Mouse (Mus musculus) heart, embryonic 14.5 days (tissue): ENCODE measurements around the gene Scd4. TPM values are rescaled to one million over a fixed set of nuclear protein-coding genes. Genes with fewer than 3 reads are reported as not detected.

Experiments used
- ATAC-seq: fragments of 200-750 bp; cut with Nextera tagmentation; 2 replicates; pipeline ENCODE4 v1.8.0; 2017; ENCODE audit warnings: low read depth, moderate TSS enrichment; ENCODE audit not compliant: insufficient number of reproducible peaks, insufficient read depth, low FRiP score
- H3K27ac ChIP-seq, 2 experiments: fragments of 200-500 bp in 1 of 2; fragments of 300-500 bp in 1 of 2; sonication (generic) in 1 of 2; replicated peaks in 1 of 2; 2 replicates each; pipeline ENCODE4 v1.5.1; 2012 to 2014; ENCODE audit warnings: low read depth in 2 of 2, low read length in 2 of 2, control low read depth in 1 of 2, mild to moderate bottlenecking in 1 of 2, mixed read lengths in 1 of 2; ENCODE audit not compliant: control insufficient read depth in 1 of 2, insufficient read depth in 1 of 2
- H3K27me3 ChIP-seq: fragments of 300-500 bp; sonication (generic); 2 replicates; pipeline ENCODE4 v1.6.1; 2014; ENCODE audit warnings: mild to moderate bottlenecking, low read length, control low read depth; ENCODE audit not compliant: control insufficient read depth, insufficient read depth
- H3K36me3 ChIP-seq: fragments of 300-500 bp; sonication (generic); 2 replicates; pipeline ENCODE4 v1.6.1; 2014; ENCODE audit warnings: mild to moderate bottlenecking, control low read depth, low read length, mixed read lengths; ENCODE audit not compliant: control insufficient read depth, insufficient read depth
- H3K4me1 ChIP-seq, 2 experiments: fragments of 200-500 bp in 1 of 2; fragments of 300-500 bp in 1 of 2; sonication (generic) in 1 of 2; 2 replicates each; pipeline ENCODE4 v1.6.1; 2012 to 2014; ENCODE audit warnings: low read length in 2 of 2, control low read depth in 1 of 2, mixed read lengths in 1 of 2; ENCODE audit not compliant: control insufficient read depth in 2 of 2, insufficient read depth in 2 of 2
- H3K4me2 ChIP-seq: fragments of 300-500 bp; sonication (generic); 2 replicates; pipeline ENCODE4 v1.6.1; 2014; ENCODE audit warnings: mild to moderate bottlenecking, low read length
- H3K4me3 ChIP-seq, 2 experiments: fragments of 200-500 bp in 1 of 2; fragments of 300-500 bp in 1 of 2; sonication (generic) in 1 of 2; 2 replicates each; pipeline ENCODE4 v1.5.1; 2012 to 2014; ENCODE audit warnings: low read length in 2 of 2, mild to moderate bottlenecking in 2 of 2, control low read depth in 1 of 2, low read depth in 1 of 2, moderate library complexity in 1 of 2; ENCODE audit not compliant: control insufficient read depth in 1 of 2, insufficient read depth in 1 of 2
- H3K9ac ChIP-seq: fragments of 300-500 bp; sonication (generic); 2 replicates; pipeline ENCODE4 v1.6.1; 2014; ENCODE audit warnings: mild to moderate bottlenecking, low read length
- H3K9me3 ChIP-seq: fragments of 300-500 bp; sonication (generic); 2 replicates; pipeline ENCODE4 v1.6.1; 2016; ENCODE audit warnings: low read length, control low read depth; ENCODE audit not compliant: control insufficient read depth
- WGBS: fragments of 180-500 bp; shearing (Covaris S2); extraction: QIAGEN DNeasy Blood & Tissue Kit; methylation state at CpG from one replicate; pipeline ENCODE4 v1.1.7; 2014; 5-methylcytosine and 5-hydroxymethylcytosine counted together
- polyA plus RNA-seq: library from polyadenylated mRNA; unstranded; fragments of >200 nt; fragmentation: Nextera tagmentation; extraction: Ambion mirVana; gene quantifications from 2 replicates; pipeline ENCODE4 v1.2.1, GENCODE M21; 2014

Scd4 gene
- polyA plus RNA-seq, 1 experiment from 2014 or later = 2.1 TPM

GRCm38 (mm10) chr19:44333991-44334390, 1.1 kb downstream of the Scd4 start:
- no peak overlapping the region for H3K27ac ChIP-seq
- no peaks in the 10 kb centered on the region for H3K36me3 ChIP-seq
- WGBS = 94% methylated on average over 9 of the region's 9 CpGs
- H3K4me2 ChIP-seq = no peak overlapping the region
- H3K4me3 ChIP-seq = no peak overlapping the region
- H3K9ac ChIP-seq = no peak overlapping the region
- no peak for ATAC-seq
- H3K9me3 ChIP-seq = no peaks in the 10 kb centered on the region
- peaks cover 22 to 30% of the 10 kb centered on the region in 2 experiments for H3K4me1 ChIP-seq
- H3K27me3 ChIP-seq = no peaks in the 10 kb centered on the region

- Histone ChIP-seq H3K27me3 (no peaks in the 10 kb centered on the region), H3K9me3 (no peaks in the 10 kb centered on the region), H3K4me3 (no peak overlapping the region), H3K4me2 (no peak overlapping the region), H3K4me1 (peaks cover 22 to 30% of the 10 kb centered on the region in 2 experiments), H3K9ac (no peak overlapping the region), H3K36me3 (no peaks in the 10 kb centered on the region), H3K27ac (no peak overlapping the region)
- 71% methylated on average over 6 of the region's 6 CpGs for WGBS
- ATAC-seq = no peak
These were observed 3.2 kb downstream of the Scd4 start for GRCm38 (mm10) chr19:44335876-44336662.

DNA sequence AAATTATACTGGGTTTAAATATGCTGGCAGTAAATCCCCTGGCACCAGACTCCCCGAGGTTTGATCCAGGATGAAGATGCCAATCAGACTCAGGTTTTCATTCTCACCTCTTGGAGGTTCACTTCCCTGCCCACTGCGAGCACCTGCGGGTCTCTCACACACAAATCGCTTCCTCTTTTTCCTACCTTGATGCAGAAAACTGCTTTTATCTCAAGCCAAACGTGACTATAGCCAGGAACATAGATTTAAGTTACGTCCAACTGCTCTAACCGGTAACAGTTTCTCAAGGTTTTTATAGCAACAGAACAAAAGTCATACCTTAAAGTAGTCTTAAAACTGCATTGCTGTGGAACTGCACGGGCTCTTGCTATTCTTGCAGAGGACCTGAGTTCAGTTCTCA, 16.8 kb downstream of the Scd4 start:
- Histone ChIP-seq H3K4me1 (no peaks in the 10 kb centered on the region), H3K27me3 (no peaks in the 10 kb centered on the region), H3K4me2 (no peak overlapping the region), H3K9me3 (no peaks in the 10 kb centered on the region), H3K36me3 (no peaks in the 10 kb centered on the region), H3K27ac (no peak overlapping the region), H3K4me3 (no peak overlapping the region), H3K9ac (no peak overlapping the region)
- ATAC-seq = no peak
- WGBS = 85% methylated on average over 8 of the region's 8 CpGs

DNA sequence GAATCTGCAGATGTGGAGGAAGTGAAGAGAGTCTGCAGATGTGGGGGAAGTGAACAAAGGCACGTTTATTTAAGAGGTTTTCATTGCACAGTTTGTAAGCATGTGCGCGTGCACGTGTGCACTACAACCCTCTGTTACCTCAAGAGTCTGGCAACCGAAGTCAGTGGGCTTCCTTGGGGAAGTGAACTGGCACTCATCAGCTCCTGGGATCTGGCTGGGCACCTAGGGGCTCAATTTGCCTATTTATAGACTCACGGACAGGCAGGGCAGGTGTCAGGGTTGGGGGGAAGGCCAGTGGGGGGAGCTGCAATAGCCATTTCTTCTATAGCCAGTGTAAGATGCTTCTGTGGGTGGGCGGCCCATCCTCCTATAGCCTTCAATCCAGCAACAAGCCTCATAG, 18.9 kb downstream of the Scd4 start:
- no peak overlapping the region for H3K9ac ChIP-seq
- no peak for ATAC-seq
- no peak overlapping the region for H3K4me2 ChIP-seq
- H3K4me1 ChIP-seq = peaks cover 2 to 4% of the 10 kb centered on the region in 2 experiments; a peak in 3 of 4 replicates
- H3K27ac ChIP-seq = no peak overlapping the region
- no peaks in the 10 kb centered on the region for H3K9me3 ChIP-seq
- WGBS = 79% methylated on average over 7 of the region's 7 CpGs
- no peaks in the 10 kb centered on the region for H3K36me3 ChIP-seq
- H3K4me3 ChIP-seq = no peak overlapping the region
- no peaks in the 10 kb centered on the region for H3K27me3 ChIP-seq

GRCm38 (mm10) chr19:44358700-44359099, 25.8 kb downstream of the Scd4 start:
- no peaks in the 10 kb centered on the region for H3K36me3 ChIP-seq
- H3K27ac ChIP-seq = no peak overlapping the region
- no peaks in the 10 kb centered on the region for H3K9me3 ChIP-seq
- H3K9ac ChIP-seq = no peak overlapping the region
- H3K4me1 ChIP-seq = peaks cover 2 to 4% of the 10 kb centered on the region in 2 experiments; a peak in 3 of 4 replicates
- no peaks in the 10 kb centered on the region for H3K27me3 ChIP-seq
- WGBS = 67% methylated on average over 8 of the region's 8 CpGs
- H3K4me2 ChIP-seq = no peak overlapping the region
- H3K4me3 ChIP-seq = no peak overlapping the region
- ATAC-seq = no peak

- Histone ChIP-seq H3K36me3 (no peaks in the 10 kb centered on the region), H3K27me3 (no peaks in the 10 kb centered on the region), H3K9ac (no peak overlapping the region), H3K9me3 (no peaks in the 10 kb centered on the region), H3K27ac (no peak overlapping the region), H3K4me2 (no peak overlapping the region), H3K4me1 (no peaks in the 10 kb centered on the region), H3K4me3 (no peak overlapping the region)
- no peak for ATAC-seq
- 19% methylated on average over 13 of the region's 13 CpGs for WGBS
These were observed 30.6 kb downstream of the Scd4 start for GRCm38 (mm10) chr19:44363529-44363928.

- no peak for ATAC-seq
- no peaks in the 10 kb centered on the region for H3K4me1 ChIP-seq
- H3K27ac ChIP-seq = no peak overlapping the region
- no peaks in the 10 kb centered on the region for H3K9me3 ChIP-seq
- H3K4me3 ChIP-seq = no peak overlapping the region
- no peak overlapping the region for H3K9ac ChIP-seq
- H3K27me3 ChIP-seq = no peaks in the 10 kb centered on the region
- H3K36me3 ChIP-seq = no peaks in the 10 kb centered on the region
- 70% methylated on average over 8 of the region's 8 CpGs for WGBS
- no peak overlapping the region for H3K4me2 ChIP-seq
These were observed 31.1 kb downstream of the Scd4 start for GRCm38 (mm10) chr19:44364029-44364428.

DNA sequence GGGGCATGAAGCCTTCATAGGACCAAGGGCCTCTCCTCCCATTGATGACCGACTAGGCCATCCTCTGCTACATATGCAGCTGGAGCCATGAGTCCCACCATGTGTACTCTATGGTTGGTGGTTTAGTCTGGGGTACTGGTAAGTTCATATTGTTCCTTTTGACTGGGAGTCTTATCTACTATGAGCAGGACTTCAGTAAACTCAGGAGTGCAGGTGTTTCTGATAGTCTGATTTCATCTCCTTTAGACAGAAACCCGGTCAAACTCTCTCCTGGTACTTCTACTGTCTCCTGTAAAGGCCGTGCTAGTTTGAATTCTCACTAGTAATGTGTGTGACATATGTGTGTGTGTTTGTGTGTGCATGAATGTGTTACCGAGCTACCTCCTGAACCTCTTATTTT, 32.8 kb downstream of the Scd4 start:
- Histone ChIP-seq H3K36me3 (no peaks in the 10 kb centered on the region), H3K9ac (no peak overlapping the region), H3K4me3 (no peak overlapping the region), H3K4me1 (no peaks in the 10 kb centered on the region), H3K27ac (no peak overlapping the region), H3K9me3 (no peaks in the 10 kb centered on the region), H3K4me2 (no peak overlapping the region), H3K27me3 (no peaks in the 10 kb centered on the region)
- WGBS = 81% methylated on average over 4 of the region's 4 CpGs
- ATAC-seq = no peak
